Comparison of ENCODE assay signal across 16 mouse cellular contexts in genomic region chr1:167321691-167322090, GRCm38 (mm10).
"Had no signal": no experiment of that assay in that cellular context is flagged by ENCODE, and none has a peak within 500 bp of the region (broad histone marks: within the 10 kb centered on the region; RNA-seq: fewer than 3 reads in every experiment).

No protein-coding gene starts in this region.

- DNase-seq: gastrocnemius, postnatal 14 days; gastrocnemius, postnatal 36 days; heart, adult 11 months; heart, adult 2 months; heart, postnatal 14 days; heart, postnatal 36 days; kidney, adult 11 months; kidney, adult 2 months; kidney, adult 9 months; kidney, postnatal 14 days; kidney, postnatal 36 days; layer of hippocampus, adult 9-11 months; layer of hippocampus, postnatal 36 days; left cerebral cortex, postnatal 4 days; liver, embryonic 13.5 days; lung, adult 18-20 months had no signal
